Mouse (Mus musculus): ENCODE data around the gene Slc22a17.
A peak's percentile ranks its signal among the peaks of the same experiment; 100 is the strongest.

Gene Slc22a17

GRCm38 (mm10) chr14:54900383-54900782 is 12.5 kb downstream of the Slc22a17 start:
- peak; percentile 71 for DNase-seq (ENCODE audit: extremely low read depth, low read depth)

GRCm38 (mm10) chr14:54897445-54897844 is 15.5 kb downstream of the Slc22a17 start:
- no peak for DNase-seq (ENCODE audit: extremely low read depth, low read depth)

GRCm38 (mm10) chr14:54894296-54895151 is 18.4 kb downstream of the Slc22a17 start:
- no peak for DNase-seq (ENCODE audit: extremely low read depth, low read depth)

GRCm38 (mm10) chr14:54893651-54894181 is 19.2 kb downstream of the Slc22a17 start:
- DNase-seq (ENCODE audit: extremely low read depth, low read depth) = peak; percentile 99

- no peak for DNase-seq (ENCODE audit: extremely low read depth, low read depth)
Measured at GRCm38 (mm10) chr14:54892200-54892599, 20.7 kb downstream of the Slc22a17 start, which contains the start of gene Pabpn1. Pabpn1 (plus strand) TSS chr14:54892500.

GRCm38 (mm10) chr14:54885309-54885708 is 27.6 kb downstream of the Slc22a17 start:
- no peak for DNase-seq (ENCODE audit: extremely low read depth, low read depth)

GRCm38 (mm10) chr14:54884022-54884712 is 28.8 kb downstream of the Slc22a17 start:
- DNase-seq (ENCODE audit: extremely low read depth, low read depth) = no peak

- DNase-seq (ENCODE audit: extremely low read depth, low read depth) = no peak
Measured at GRCm38 (mm10) chr14:54883154-54884021, 29.5 kb downstream of the Slc22a17 start, which contains the start of the genes Bcl2l2 and Gm20521. Bcl2l2 (plus strand) TSS chr14:54883377. Gm20521 (plus strand) TSS chr14:54883441.

GRCm38 (mm10) chr14:54877048-54877715 is 35.8 kb downstream of the Slc22a17 start, which contains the start of gene Ppp1r3e:
Ppp1r3e (minus strand) TSS chr14:54877550.
- DNase-seq (ENCODE audit: extremely low read depth, low read depth) = no peak

- DNase-seq (ENCODE audit: extremely low read depth, low read depth) = peak; percentile 77
Measured at GRCm38 (mm10) chr14:54876539-54877047, 36.3 kb downstream of the Slc22a17 start.

- DNase-seq (ENCODE audit: extremely low read depth, low read depth) = no peak
Measured at GRCm38 (mm10) chr14:54875844-54876538, 36.9 kb downstream of the Slc22a17 start.

GRCm38 (mm10) chr14:54874165-54874564 is 38.8 kb downstream of the Slc22a17 start:
- DNase-seq (ENCODE audit: extremely low read depth, low read depth) = no peak

- no peak for DNase-seq (ENCODE audit: extremely low read depth, low read depth)
Measured at GRCm38 (mm10) chr14:54870861-54871260, 42.1 kb downstream of the Slc22a17 start, which contains the start of gene Homez. Homez (minus strand) TSS chr14:54870961.

- no peak for DNase-seq (ENCODE audit: extremely low read depth, low read depth)
Measured at GRCm38 (mm10) chr14:54868026-54868425, 44.9 kb downstream of the Slc22a17 start.

GRCm38 (mm10) chr14:54866936-54867335 is 46.0 kb downstream of the Slc22a17 start:
- DNase-seq (ENCODE audit: extremely low read depth, low read depth) = no peak

GRCm38 (mm10) chr14:54866268-54866667 is 46.7 kb downstream of the Slc22a17 start:
- no peak for DNase-seq (ENCODE audit: extremely low read depth, low read depth)

- no peak for DNase-seq (ENCODE audit: extremely low read depth, low read depth)
Measured at GRCm38 (mm10) chr14:54865626-54866025, 47.3 kb downstream of the Slc22a17 start.

GRCm38 (mm10) chr14:54864313-54865036 is 48.5 kb downstream of the Slc22a17 start:
- DNase-seq (ENCODE audit: extremely low read depth, low read depth) = no peak
